Mouse (Mus musculus): Measurements from ENCODE around the gene Plcl1. TPM values are rescaled to one million over a fixed set of nuclear protein-coding genes. Genes with fewer than 3 reads are reported as not detected.
A peak's percentile ranks its signal among the peaks of the same experiment; 100 is the strongest.

The Plcl1 gene
- polyA plus RNA-seq, 1 experiment from 2014 or later, result 5.5 TPM

DNA sequence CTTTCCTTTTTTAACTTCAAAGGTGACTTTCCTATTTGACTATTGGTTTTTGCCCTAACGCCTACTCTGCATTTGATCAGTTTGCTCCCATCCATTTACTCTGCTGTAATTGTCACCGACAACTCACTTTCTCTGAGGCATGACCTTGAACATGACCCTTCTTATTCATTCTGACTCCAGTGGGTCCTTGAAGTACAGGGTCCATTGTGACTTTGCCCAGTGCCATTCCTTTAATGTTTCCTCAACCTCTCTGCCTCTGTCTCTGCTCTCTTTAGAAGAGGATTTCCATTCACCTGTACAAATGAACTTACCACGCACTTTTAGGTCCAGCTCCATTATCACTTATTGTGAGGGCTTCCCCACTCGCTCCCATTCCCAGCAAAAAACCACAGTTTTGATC is 199.7 kb downstream of the Plcl1 start:
- 67% methylated on average over 4 of the region's 4 CpGs for WGBS
- H3K9ac ChIP-seq, result no peak overlapping the region
- DNase-seq (ENCODE audit: low spot score), result no peak
- no peak overlapping the region for H3K27ac ChIP-seq
- H3K9me3 ChIP-seq (ENCODE audit: control insufficient read depth, low read length), result no peaks in the 10 kb centered on the region
- no peak for ATAC-seq (ENCODE audit: low FRiP score)
- no peaks in the 10 kb centered on the region for H3K36me3 ChIP-seq (replicated peaks; ENCODE audit: control insufficient read depth, insufficient read depth)
- no peak overlapping the region for H3K4me2 ChIP-seq (replicated peaks)
- H3K4me1 ChIP-seq (replicated peaks; ENCODE audit: control insufficient read depth, insufficient read depth, low read length), result no peaks in the 10 kb centered on the region
- H3K4me3 ChIP-seq (replicated peaks; ENCODE audit: low read length), result no peak overlapping the region
- H3K27me3 ChIP-seq (ENCODE audit: control insufficient read depth, insufficient read depth, low read length), result no peaks in the 10 kb centered on the region

DNA sequence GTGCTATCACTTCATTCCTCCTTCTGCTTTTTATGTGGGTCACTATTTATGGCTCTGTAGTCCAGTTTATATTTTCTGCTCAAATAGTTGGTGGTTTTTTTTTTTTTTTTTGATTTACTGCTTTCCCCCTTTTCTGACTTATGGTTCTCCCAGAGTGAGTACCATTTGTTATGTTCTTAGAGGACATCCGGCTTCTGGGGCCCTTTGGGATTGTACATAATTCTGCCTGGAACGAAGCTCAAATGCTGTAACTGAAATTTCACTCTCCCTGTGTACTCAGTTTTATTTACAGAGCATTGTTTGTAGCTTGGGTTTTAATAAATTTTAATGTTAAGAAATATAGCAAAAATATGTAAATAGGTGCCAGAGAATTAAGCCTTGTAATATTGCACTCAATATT is 200.2 kb downstream of the Plcl1 start:
- Histone ChIP-seq H3K27me3 (ENCODE audit: control insufficient read depth, insufficient read depth, low read length) (no peaks in the 10 kb centered on the region), H3K27ac (no peak overlapping the region), H3K4me2 (replicated peaks) (no peak overlapping the region), H3K4me1 (replicated peaks; ENCODE audit: control insufficient read depth, insufficient read depth, low read length) (no peaks in the 10 kb centered on the region), H3K9me3 (ENCODE audit: control insufficient read depth, low read length) (no peaks in the 10 kb centered on the region), H3K36me3 (replicated peaks; ENCODE audit: control insufficient read depth, insufficient read depth) (no peaks in the 10 kb centered on the region), H3K4me3 (replicated peaks; ENCODE audit: low read length) (no peak overlapping the region), H3K9ac (no peak overlapping the region)
- DNase-seq (ENCODE audit: low spot score) (no peak), ATAC-seq (ENCODE audit: low FRiP score) (no peak)
- WGBS, result 60% methylated on average over 2 of the region's 2 CpGs

DNA sequence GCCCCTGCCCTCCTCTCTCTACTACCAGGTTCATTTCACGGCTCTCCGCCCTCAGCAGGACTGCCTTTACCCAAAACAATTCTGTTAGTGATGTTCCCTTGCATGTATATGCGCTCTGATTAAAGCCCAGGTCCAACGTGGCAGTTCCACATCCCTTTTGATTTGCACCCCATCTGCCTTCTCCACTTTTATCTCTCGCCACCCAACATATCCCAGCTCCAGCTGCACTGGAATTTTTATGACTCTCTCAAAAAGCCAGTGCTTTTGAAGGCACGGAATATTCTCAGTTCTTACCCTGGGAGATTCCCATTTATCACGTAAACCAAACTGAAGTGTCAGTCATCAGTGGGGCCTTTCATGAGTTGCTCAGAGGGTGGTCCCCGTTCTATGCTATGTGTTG is 200.7 kb downstream of the Plcl1 start:
- Histone ChIP-seq H3K36me3 (replicated peaks; ENCODE audit: control insufficient read depth, insufficient read depth) (no peaks in the 10 kb centered on the region), H3K4me2 (replicated peaks) (no peak overlapping the region), H3K9ac (no peak overlapping the region), H3K4me3 (replicated peaks; ENCODE audit: low read length) (no peak overlapping the region), H3K9me3 (ENCODE audit: control insufficient read depth, low read length) (no peaks in the 10 kb centered on the region), H3K27me3 (ENCODE audit: control insufficient read depth, insufficient read depth, low read length) (no peaks in the 10 kb centered on the region), H3K27ac (no peak overlapping the region), H3K4me1 (replicated peaks; ENCODE audit: control insufficient read depth, insufficient read depth, low read length) (no peaks in the 10 kb centered on the region)
- DNase-seq (ENCODE audit: low spot score), result no peak
- peak; percentile 17; the same call in 1 of the 2 replicates for ATAC-seq (ENCODE audit: low FRiP score)
- WGBS, result 53% methylated on average over 8 of the region's 8 CpGs

DNA sequence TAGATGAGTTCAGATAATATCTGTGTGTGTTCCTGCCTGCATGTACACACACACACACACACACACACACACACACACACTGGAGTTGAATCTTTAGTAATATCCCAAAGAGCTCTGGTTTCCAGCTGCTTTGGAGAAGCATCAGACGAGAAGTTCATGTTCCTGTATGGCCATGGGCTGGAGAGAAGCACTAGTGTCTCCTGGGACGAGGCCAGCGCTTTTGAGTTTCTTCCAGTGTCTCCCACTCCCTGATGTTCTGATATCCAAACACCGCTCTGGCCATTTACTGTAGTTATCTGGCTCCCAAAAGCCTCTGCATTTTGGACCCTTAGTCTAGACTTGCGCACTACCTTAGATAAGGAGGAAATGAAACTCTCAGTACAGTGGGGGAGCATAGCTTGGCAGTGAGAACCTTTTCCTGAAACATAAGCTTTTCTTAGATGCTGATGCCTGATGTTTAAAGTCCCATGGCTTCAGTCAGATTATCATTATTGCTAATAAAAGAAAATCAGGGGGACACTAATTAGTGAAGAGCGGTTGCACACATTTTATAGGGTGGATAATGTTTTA is 207.1 kb downstream of the Plcl1 start:
- H3K4me3 ChIP-seq (replicated peaks; ENCODE audit: low read length), result no peak overlapping the region
- WGBS, result 82% methylated on average over 6 of the region's 6 CpGs
- DNase-seq (ENCODE audit: low spot score) (no peak), ATAC-seq (ENCODE audit: low FRiP score) (no peak)
- H3K4me2 ChIP-seq (replicated peaks), result no peak overlapping the region
- H3K27me3 ChIP-seq (ENCODE audit: control insufficient read depth, insufficient read depth, low read length), result no peaks in the 10 kb centered on the region
- no peaks in the 10 kb centered on the region for H3K36me3 ChIP-seq (replicated peaks; ENCODE audit: control insufficient read depth, insufficient read depth)
- H3K9me3 ChIP-seq (ENCODE audit: control insufficient read depth, low read length), result no peaks in the 10 kb centered on the region
- no peak overlapping the region for H3K9ac ChIP-seq
- no peaks in the 10 kb centered on the region for H3K4me1 ChIP-seq (replicated peaks; ENCODE audit: control insufficient read depth, insufficient read depth, low read length)
- no peak overlapping the region for H3K27ac ChIP-seq

- WGBS, result 94% methylated on average over 2 of the region's 2 CpGs
- H3K4me1 ChIP-seq (replicated peaks; ENCODE audit: control insufficient read depth, insufficient read depth, low read length), result no peaks in the 10 kb centered on the region; the same call in 1 of the 2 replicates
- H3K9me3 ChIP-seq (ENCODE audit: control insufficient read depth, low read length), result no peaks in the 10 kb centered on the region
- DNase-seq (ENCODE audit: low spot score), result no peak
- H3K4me3 ChIP-seq (replicated peaks; ENCODE audit: low read length), result no peak overlapping the region
- no peaks in the 10 kb centered on the region for H3K27me3 ChIP-seq (ENCODE audit: control insufficient read depth, insufficient read depth, low read length)
- H3K36me3 ChIP-seq (replicated peaks; ENCODE audit: control insufficient read depth, insufficient read depth), result no peaks in the 10 kb centered on the region
- ATAC-seq (ENCODE audit: low FRiP score), result no peak
- no peak overlapping the region for H3K27ac ChIP-seq
- no peak overlapping the region for H3K9ac ChIP-seq
- no peak overlapping the region for H3K4me2 ChIP-seq (replicated peaks)
These were observed 212.1 kb downstream of the Plcl1 start for GRCm38 (mm10) chr1:55617857-55618256.

DNA sequence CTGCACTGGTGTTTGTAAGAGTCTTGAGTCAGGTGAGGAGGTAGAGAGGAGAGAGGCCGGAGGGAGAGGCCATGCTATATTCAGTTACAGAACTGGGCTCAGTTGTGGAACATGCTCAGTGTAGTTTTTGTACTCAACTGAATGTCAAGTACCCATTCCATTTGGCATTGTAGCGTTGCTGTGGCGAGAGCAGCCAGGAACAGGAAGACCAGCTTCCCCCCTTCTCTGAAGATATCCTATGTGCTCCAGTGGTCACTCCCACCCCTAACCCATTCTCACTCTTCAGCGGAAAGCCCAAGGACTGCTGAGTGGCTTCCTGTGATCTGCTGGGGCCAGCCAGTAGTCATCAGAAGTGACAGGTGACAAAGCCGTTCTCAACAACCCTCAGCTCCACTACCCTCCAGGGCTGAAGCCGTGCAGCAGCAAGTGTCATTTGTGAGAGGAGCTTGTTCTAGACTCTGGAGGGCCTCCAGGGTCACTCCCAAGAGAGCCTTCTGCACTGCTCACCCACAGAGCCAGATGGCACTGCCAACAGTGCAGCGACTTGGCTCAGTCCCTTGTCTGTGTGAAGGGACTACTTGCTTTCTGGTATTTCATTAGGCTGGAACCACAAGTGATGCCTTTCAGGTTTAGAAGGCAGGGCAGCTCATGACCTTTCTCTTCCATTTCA is 213.0 kb downstream of the Plcl1 start:
- Histone ChIP-seq H3K36me3 (replicated peaks; ENCODE audit: control insufficient read depth, insufficient read depth) (no peaks in the 10 kb centered on the region), H3K4me1 (replicated peaks; ENCODE audit: control insufficient read depth, insufficient read depth, low read length) (no peaks in the 10 kb centered on the region; the same call in 1 of the 2 replicates), H3K9ac (no peak overlapping the region), H3K4me3 (replicated peaks; ENCODE audit: low read length) (no peak overlapping the region), H3K4me2 (replicated peaks) (no peak overlapping the region), H3K27ac (no peak overlapping the region), H3K27me3 (ENCODE audit: control insufficient read depth, insufficient read depth, low read length) (no peaks in the 10 kb centered on the region), H3K9me3 (ENCODE audit: control insufficient read depth, low read length) (no peaks in the 10 kb centered on the region)
- ATAC-seq (ENCODE audit: low FRiP score) (no peak; the same call in 1 of the 2 replicates), DNase-seq (ENCODE audit: low spot score) (no peak)
- WGBS, result 74% methylated on average over 7 of the region's 7 CpGs

- no peaks in the 10 kb centered on the region for H3K36me3 ChIP-seq (replicated peaks; ENCODE audit: control insufficient read depth, insufficient read depth)
- no peaks in the 10 kb centered on the region for H3K9me3 ChIP-seq (ENCODE audit: control insufficient read depth, low read length)
- no peak overlapping the region for H3K9ac ChIP-seq
- no peaks in the 10 kb centered on the region for H3K27me3 ChIP-seq (ENCODE audit: control insufficient read depth, insufficient read depth, low read length)
- no peak overlapping the region for H3K27ac ChIP-seq
- ATAC-seq (ENCODE audit: low FRiP score) (no peak), DNase-seq (ENCODE audit: low spot score) (no peak)
- WGBS, result 39% methylated on average over 1 of the region's 1 CpGs
- H3K4me3 ChIP-seq (replicated peaks; ENCODE audit: low read length), result no peak overlapping the region
- H3K4me2 ChIP-seq (replicated peaks), result no peak overlapping the region
- 0 out of 2 replicates have a peak, but pooled peaks cover 5% of the 10 kb centered on the region for H3K4me1 ChIP-seq (replicated peaks; ENCODE audit: control insufficient read depth, insufficient read depth, low read length)
These were observed 225.8 kb downstream of the Plcl1 start for GRCm38 (mm10) chr1:55631496-55631895.

GRCm38 (mm10) chr1:55632024-55632423 is 226.3 kb downstream of the Plcl1 start:
- Histone ChIP-seq H3K9me3 (ENCODE audit: control insufficient read depth, low read length) (no peaks in the 10 kb centered on the region), H3K36me3 (replicated peaks; ENCODE audit: control insufficient read depth, insufficient read depth) (no peaks in the 10 kb centered on the region), H3K27me3 (ENCODE audit: control insufficient read depth, insufficient read depth, low read length) (no peaks in the 10 kb centered on the region), H3K9ac (no peak overlapping the region), H3K4me3 (replicated peaks; ENCODE audit: low read length) (no peak overlapping the region), H3K4me2 (replicated peaks) (no peak overlapping the region), H3K4me1 (replicated peaks; ENCODE audit: control insufficient read depth, insufficient read depth, low read length) (0 out of 2 replicates have a peak, but pooled peaks cover 5% of the 10 kb centered on the region), H3K27ac (no peak overlapping the region)
- WGBS, result 77% methylated on average over 2 of the region's 2 CpGs
- DNase-seq (ENCODE audit: low spot score) (no peak), ATAC-seq (ENCODE audit: low FRiP score) (no peak)

- DNase-seq (ENCODE audit: low spot score) (no peak), ATAC-seq (ENCODE audit: low FRiP score) (no peak)
- Histone ChIP-seq H3K27me3 (ENCODE audit: control insufficient read depth, insufficient read depth, low read length) (no peaks in the 10 kb centered on the region), H3K36me3 (replicated peaks; ENCODE audit: control insufficient read depth, insufficient read depth) (no peaks in the 10 kb centered on the region), H3K27ac (no peak overlapping the region), H3K9me3 (ENCODE audit: control insufficient read depth, low read length) (no peaks in the 10 kb centered on the region), H3K4me2 (replicated peaks) (no peak overlapping the region), H3K4me3 (replicated peaks; ENCODE audit: low read length) (no peak overlapping the region), H3K9ac (no peak overlapping the region), H3K4me1 (replicated peaks; ENCODE audit: control insufficient read depth, insufficient read depth, low read length) (0 out of 2 replicates have a peak, but pooled peaks cover 5% of the 10 kb centered on the region)
- 78% methylated on average over 4 of the region's 4 CpGs for WGBS
These were observed 227.6 kb downstream of the Plcl1 start for GRCm38 (mm10) chr1:55633326-55633725.

All from hindbrain, embryonic 14.5 days (tissue).